Mouse (Mus musculus) kidney, embryonic 15.5 days (tissue): ENCODE results near the gene Rpl38. TPM values are rescaled to one million over a fixed set of nuclear protein-coding genes. Genes with fewer than 3 reads are reported as not detected.

ENCODE experiments used
- ATAC-seq: fragments of 200-750 bp; cut with Nextera tagmentation; replicated peaks from 2 replicates; pipeline ENCODE4 v1.8.0; 2017; ENCODE audit warnings: moderate TSS enrichment; ENCODE audit not compliant: low FRiP score
- H3K27ac ChIP-seq: fragments of 300-500 bp; sonication (generic); 2 replicates; pipeline ENCODE4 v1.5.1; 2015; ENCODE audit warnings: mild to moderate bottlenecking, inconsistent platforms
- H3K27me3 ChIP-seq: fragments of 300-500 bp; sonication (generic); 2 replicates; pipeline ENCODE4 v1.6.1; 2015; ENCODE audit warnings: inconsistent platforms
- H3K36me3 ChIP-seq: fragments of 300-500 bp; sonication (generic); 2 replicates; pipeline ENCODE4 v1.6.1; 2015; ENCODE audit warnings: inconsistent platforms
- H3K4me1 ChIP-seq: fragments of 300-500 bp; sonication (generic); 2 replicates; pipeline ENCODE4 v1.6.1; 2015; ENCODE audit warnings: inconsistent platforms
- H3K4me2 ChIP-seq: fragments of 300-500 bp; sonication (generic); 2 replicates; pipeline ENCODE4 v1.6.1; 2015; ENCODE audit warnings: moderate library complexity, mild to moderate bottlenecking, inconsistent platforms
- H3K4me3 ChIP-seq: fragments of 300-500 bp; sonication (generic); replicated peaks from 2 replicates; pipeline ENCODE4 v1.5.1; 2015; ENCODE audit warnings: mild to moderate bottlenecking, inconsistent platforms
- H3K9ac ChIP-seq: fragments of 300-500 bp; sonication (generic); 2 replicates; pipeline ENCODE4 v1.6.1; 2015; ENCODE audit warnings: mild to moderate bottlenecking, inconsistent platforms
- H3K9me3 ChIP-seq: fragments of 300-500 bp; sonication (generic); replicated peaks from 2 replicates; pipeline ENCODE4 v1.6.1; 2016; ENCODE audit warnings: inconsistent platforms
- WGBS: fragments of 180-500 bp; shearing (Covaris S2); methylation state at CpG from one replicate; pipeline ENCODE4 v1.1.7; 2015; ENCODE audit warnings: mixed read lengths; 5-methylcytosine and 5-hydroxymethylcytosine counted together
- polyA plus RNA-seq: library from polyadenylated mRNA; unstranded; fragments of >200 nt; fragmentation: Nextera tagmentation; extraction: Ambion mirVana; gene quantifications from 2 replicates; pipeline ENCODE4 v1.2.1, GENCODE M21; 2015

Gene Rpl38
- polyA plus RNA-seq, 1 experiment from 2014 or later: 1,080 TPM

DNA sequence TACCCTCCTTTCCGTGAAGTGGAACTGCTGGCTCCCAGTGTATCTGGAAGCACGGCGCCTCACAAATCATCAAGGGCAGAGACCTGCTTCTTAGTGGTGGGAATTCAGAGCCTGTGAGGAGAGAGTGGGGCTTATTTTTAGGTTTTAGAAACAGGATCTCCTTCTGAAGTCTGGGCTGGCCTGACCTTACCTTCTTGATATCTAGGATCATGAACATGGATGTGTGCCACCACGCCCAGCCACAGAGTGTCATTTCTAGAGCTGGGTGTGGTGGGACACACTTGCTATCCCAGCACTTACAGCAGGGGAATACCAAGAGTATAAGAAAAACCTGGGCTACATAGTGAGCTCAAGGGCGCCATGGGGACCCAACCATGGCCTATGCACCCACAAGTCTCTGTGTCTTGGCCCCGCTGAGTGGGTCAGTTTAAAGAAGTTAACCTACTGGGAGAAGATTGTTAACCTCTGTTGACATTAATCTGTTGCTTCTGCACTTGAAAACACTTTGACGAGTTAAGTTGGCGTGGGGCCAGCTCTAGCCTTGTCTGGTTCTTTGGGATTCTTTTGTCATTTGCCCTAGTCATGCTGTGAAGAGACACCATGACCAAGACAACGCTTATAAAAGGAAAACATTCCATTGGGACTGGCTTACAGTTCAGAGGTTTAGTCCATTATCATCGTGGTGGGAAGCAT lies 14.9 kb downstream of the Rpl38 start:
- Histone ChIP-seq H3K4me3 (no peak overlapping the region), H3K4me1 (peaks cover 54% of the 10 kb centered on the region), H3K9me3 (no peaks in the 10 kb centered on the region), H3K27ac (no peak overlapping the region), H3K36me3 (no peaks in the 10 kb centered on the region), H3K4me2 (no peak overlapping the region), H3K27me3 (no peaks in the 10 kb centered on the region), H3K9ac (no peak overlapping the region)
- WGBS: 90% methylated on average over 10 of the region's 10 CpGs
- ATAC-seq: no peak

DNA sequence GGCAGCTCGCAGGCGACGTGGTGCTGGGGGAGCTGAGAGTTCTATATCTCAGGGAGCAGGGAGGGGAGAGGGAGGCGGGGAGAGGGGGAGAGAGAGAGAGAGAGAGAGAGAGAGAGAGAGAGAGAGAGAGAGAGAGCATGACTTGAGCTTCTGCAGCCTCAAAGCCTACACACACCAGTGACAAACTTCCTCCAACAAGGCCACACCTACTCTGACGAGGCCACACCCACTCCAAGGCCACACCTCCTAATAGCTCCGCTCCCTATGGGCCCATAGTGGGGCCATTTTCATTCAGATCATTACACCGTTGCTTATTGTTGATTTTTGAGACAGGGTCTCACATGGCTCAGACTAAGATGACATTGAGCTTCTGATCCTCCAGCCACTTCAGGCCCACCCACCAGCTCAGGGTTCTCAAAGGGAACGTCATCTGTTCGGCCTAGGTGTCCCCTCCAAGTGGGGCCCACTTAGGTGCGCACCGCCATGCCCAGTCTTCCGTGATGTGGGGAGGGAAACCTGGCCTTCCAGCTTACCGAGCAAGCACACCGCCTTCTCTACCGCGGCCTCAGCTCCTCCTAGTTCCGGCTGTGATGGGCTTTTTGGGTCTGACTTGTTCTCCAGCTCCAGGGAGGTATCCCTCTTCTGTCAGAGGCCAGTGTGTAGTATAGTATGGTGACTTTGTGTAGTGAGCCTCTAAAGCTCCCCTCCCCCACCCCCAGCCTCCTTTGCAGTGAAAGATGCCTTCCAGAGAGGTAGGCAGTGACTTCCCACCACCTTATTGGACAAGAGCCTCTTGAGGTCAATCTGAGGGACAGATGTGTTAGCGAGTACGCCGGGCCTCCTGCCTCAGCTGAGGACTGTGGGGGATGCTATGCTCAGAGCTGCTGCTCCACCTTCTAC lies 15.6 kb downstream of the Rpl38 start:
- H3K4me1 ChIP-seq: peaks cover 54% of the 10 kb centered on the region
- H3K27ac ChIP-seq: no peak overlapping the region
- no peaks in the 10 kb centered on the region for H3K27me3 ChIP-seq
- H3K4me2 ChIP-seq: no peak overlapping the region
- no peak overlapping the region for H3K9ac ChIP-seq
- 67% methylated on average over 20 of the region's 20 CpGs for WGBS
- H3K9me3 ChIP-seq: no peaks in the 10 kb centered on the region
- ATAC-seq: no peak
- no peaks in the 10 kb centered on the region for H3K36me3 ChIP-seq
- no peak overlapping the region for H3K4me3 ChIP-seq

DNA sequence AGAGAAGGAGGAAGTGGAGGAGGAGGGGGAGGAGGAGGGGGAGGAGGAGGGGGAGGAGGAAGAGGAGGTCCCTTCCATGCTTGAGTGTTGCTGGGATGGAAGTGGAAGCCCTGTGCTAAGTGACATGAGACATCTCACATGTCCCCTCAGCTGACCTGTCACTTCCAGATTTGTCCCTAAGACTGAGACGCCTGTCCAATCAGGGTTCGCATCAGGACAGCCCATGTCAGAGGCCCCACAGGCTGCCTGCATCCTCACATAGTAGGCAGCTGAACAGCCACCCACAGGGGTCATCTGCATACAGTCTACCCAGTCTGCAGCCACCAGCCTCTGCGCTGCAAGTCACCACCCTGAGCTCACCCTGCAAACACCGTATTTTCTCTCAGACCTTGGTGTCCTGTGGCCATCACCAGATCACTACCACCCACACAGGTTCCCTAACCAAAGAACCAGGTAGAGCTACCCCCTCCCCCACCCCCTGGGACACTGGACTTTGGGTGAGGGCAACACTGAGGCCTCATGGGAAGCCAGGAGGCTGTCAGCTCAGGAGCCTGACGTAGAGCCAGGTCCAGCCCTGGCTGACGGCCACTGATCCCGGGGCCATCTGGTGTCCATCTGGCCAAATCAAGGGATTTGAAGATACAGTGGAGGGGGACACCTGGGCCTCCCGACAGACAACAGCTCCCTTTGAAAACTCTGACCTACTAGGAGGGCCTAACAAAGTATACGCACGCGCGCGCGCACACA lies 16.5 kb downstream of the Rpl38 start:
- Histone ChIP-seq H3K4me3 (no peak overlapping the region), H3K4me2 (no peak overlapping the region), H3K4me1 (peaks cover 45% of the 10 kb centered on the region), H3K27me3 (no peaks in the 10 kb centered on the region), H3K27ac (no peak overlapping the region), H3K36me3 (no peaks in the 10 kb centered on the region; the same call in 1 of the 2 replicates), H3K9ac (no peak overlapping the region), H3K9me3 (no peaks in the 10 kb centered on the region)
- 66% methylated on average over 14 of the region's 14 CpGs for WGBS
- ATAC-seq: no peak

DNA sequence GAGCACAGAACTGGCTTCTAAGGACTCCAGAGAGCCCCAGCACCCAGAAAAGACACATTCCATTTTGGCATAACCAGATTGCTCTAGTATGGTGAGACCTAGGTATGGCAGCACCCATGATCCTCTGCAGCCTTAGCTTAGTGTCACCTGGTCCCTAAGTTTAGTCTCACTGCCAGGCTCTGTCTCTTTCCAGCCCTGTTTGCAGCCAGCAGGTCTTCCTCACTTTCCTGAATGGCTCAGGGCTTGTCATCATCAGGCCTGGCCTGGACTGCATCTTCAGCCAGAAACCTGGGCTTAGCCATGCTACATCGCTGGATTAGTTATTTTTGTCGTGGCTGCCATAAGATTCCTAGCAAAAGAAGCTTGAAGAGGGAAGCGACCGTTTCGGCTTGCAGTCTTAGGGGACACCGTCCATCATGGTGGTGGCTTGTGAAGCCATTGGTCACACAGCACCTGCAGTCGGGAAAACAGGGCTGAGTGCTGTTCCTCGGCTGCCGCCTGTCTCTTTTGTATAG lies 17.3 kb downstream of the Rpl38 start:
- Histone ChIP-seq H3K36me3 (peaks cover 5% of the 10 kb centered on the region; the same call in 1 of the 2 replicates), H3K9ac (no peak overlapping the region), H3K4me1 (peaks cover 37% of the 10 kb centered on the region), H3K4me2 (no peak overlapping the region), H3K4me3 (no peak overlapping the region), H3K27ac (no peak overlapping the region), H3K27me3 (no peaks in the 10 kb centered on the region), H3K9me3 (no peaks in the 10 kb centered on the region)
- 81% methylated on average over 9 of the region's 9 CpGs for WGBS
- ATAC-seq: no peak

DNA sequence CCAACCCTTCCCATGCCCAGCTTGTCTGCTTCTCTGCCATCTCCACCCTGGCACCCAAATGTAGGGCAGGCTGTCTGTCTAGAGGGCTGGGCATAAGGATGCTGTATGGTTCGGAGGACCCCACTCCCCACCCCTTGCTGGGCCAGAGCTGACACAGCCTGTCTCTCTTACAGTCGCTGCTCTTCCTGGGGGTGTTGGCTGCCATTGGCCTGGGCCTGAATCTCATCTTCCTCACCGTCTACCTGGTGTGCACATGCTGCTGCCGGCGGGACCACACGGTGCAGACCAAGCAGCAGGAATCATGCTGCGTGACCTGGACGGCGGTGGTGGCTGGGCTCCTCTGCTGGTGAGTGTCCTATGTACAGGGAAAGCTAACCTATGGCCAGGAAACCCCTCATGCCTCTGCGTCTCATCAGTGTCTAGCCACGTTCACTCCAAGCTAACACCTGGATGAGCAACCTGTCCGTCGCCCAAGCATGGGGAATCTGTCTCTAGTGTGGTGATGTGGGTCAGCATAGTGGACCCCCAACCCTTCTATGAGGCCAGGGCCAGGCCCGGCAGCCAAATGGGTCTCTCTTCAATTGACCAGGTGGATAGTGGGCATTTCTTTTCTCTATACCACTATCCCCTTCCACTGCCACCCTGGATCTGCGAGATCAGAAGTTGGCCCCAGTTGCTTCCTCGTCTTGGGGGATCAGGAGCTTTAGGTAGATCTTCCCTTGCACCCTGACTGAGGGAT lies 18.1 kb downstream of the Rpl38 start:
- H3K4me1 ChIP-seq: peaks cover 31% of the 10 kb centered on the region
- H3K4me3 ChIP-seq: no peak overlapping the region
- peaks cover 5% of the 10 kb centered on the region; the same call in 1 of the 2 replicates for H3K36me3 ChIP-seq
- H3K27ac ChIP-seq: no peak overlapping the region
- no peak overlapping the region for H3K9ac ChIP-seq
- WGBS: 89% methylated on average over 16 of the region's 16 CpGs
- no peak for ATAC-seq
- no peaks in the 10 kb centered on the region for H3K9me3 ChIP-seq
- H3K27me3 ChIP-seq: no peaks in the 10 kb centered on the region
- H3K4me2 ChIP-seq: no peak overlapping the region

DNA sequence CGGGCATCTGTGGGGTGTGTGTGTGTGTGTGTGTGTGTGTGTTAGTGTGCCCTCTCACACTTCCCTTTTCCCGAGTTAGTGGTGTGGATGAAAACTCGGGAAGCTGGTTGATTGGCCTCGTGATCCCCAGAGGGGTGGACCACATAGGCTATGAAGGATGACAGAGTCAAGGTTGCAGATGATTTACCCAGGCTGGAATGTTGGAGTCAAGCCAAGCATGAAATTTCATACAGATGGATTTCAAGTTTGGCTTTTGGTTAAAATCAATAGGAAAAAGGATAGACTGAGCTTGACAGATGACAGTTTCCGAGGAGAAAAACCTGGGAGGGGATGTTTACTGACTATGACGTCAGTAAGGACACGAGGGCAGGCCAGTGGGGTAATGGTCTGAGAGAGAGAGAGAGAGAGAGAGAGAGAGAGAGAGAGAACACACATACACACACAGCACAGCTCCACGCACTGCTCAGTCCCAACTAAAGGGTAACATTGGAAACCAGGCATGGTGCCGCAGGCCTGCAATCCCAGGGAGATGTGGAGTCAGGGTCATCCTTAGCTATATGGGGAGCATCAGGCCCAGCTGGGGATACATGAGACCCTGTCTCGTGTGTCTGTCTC lies 19.4 kb downstream of the Rpl38 start:
- Histone ChIP-seq H3K27ac (peak overlapping the region; percentile 54), H3K4me3 (no peak overlapping the region), H3K36me3 (peaks cover 5% of the 10 kb centered on the region; the same call in 1 of the 2 replicates), H3K9ac (no peak overlapping the region), H3K4me2 (no peak overlapping the region; the same call in 1 of the 2 replicates), H3K27me3 (no peaks in the 10 kb centered on the region), H3K4me1 (peaks cover 31% of the 10 kb centered on the region), H3K9me3 (no peaks in the 10 kb centered on the region)
- ATAC-seq: no peak
- 32% methylated on average over 10 of the region's 10 CpGs for WGBS

DNA sequence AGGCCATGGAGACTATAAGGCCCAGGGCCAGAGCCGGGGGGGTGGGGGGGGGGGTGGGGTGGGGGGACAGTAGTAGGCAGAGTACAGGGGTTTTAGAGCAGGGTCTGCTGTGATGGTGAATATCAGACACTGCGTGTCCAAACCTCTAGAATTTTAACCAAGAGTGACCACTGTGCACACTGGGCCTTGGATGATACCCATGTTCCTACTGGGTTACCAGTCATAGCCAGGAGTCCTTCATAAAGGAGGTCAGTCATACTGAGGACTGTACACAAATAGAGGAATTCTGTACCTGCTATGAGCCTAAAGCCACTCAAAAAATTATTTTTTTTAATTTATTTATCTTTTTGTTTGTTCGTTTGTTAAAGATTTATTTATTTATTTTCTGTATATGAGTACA lies 20.4 kb downstream of the Rpl38 start:
- Histone ChIP-seq H3K9me3 (no peaks in the 10 kb centered on the region), H3K4me3 (no peak overlapping the region), H3K4me2 (no peak overlapping the region), H3K9ac (no peak overlapping the region), H3K27ac (no peak overlapping the region), H3K36me3 (peaks cover 5% of the 10 kb centered on the region; the same call in 1 of the 2 replicates), H3K27me3 (no peaks in the 10 kb centered on the region), H3K4me1 (peaks cover 33% of the 10 kb centered on the region)
- WGBS: 89% methylated on average over 3 of the region's 3 CpGs
- ATAC-seq: no peak

DNA sequence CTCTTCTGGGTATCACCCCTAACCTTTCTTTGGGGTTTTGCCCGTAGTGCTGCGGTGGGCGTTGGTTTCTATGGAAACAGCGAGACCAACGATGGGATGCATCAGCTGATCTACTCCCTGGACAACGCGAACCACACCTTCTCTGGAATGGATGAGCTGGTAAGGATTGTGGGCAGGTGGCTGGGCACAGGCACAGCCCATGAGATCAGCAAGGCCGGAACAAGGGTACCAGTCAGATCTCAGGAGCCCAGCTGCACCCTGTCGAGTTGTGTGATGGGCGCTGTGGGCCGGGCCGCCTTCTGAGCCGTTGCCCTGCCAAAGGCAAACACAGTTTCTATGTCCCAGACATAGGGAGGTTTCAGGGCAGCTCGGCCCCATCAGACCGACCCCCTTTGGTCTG lies 21.9 kb downstream of the Rpl38 start:
- Histone ChIP-seq H3K9ac (no peak overlapping the region), H3K36me3 (peaks cover 10% of the 10 kb centered on the region; the same call in 1 of the 2 replicates), H3K27me3 (no peaks in the 10 kb centered on the region), H3K27ac (no peak overlapping the region), H3K4me3 (no peak overlapping the region), H3K4me1 (peaks cover 18% of the 10 kb centered on the region), H3K4me2 (no peak overlapping the region), H3K9me3 (no peaks in the 10 kb centered on the region)
- no peak for ATAC-seq
- WGBS: 93% methylated on average over 15 of the region's 15 CpGs

DNA sequence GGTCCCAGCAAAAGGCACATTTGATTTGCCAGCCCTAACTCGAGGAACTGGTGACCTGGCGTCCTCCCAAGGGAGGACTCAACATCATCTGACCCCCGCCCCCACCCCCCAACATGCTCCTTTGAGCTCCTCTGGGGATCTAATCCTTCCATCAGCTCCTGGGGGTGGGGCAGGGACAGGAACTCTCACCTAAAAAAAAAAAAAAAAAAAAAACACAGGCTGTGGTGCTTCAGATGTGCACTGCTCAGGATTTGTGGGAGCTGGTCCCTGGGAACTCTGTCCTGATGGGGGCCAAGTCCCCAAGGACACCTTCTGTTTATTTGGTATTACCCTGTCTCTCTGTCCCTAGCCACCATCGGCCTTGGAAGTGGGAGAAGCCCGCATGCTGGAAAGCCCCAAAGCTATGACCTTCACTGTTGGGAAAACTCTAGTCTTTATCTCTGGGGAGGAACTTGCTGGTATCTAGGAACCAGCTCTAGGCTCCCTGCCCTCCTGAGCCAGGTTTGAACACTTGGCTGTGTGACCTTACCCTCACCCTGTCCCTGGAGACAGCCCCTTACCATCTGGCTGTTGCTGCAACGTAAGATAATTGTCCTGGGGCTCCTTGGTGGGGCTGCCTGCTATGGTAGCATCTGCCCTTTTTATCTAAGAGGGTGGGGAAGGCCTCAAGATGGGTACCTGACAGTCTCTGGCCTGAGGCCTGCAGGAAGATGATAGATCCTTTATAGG lies 23.3 kb downstream of the Rpl38 start:
- Histone ChIP-seq H3K9ac (no peak overlapping the region), H3K4me2 (no peak overlapping the region), H3K4me3 (no peak overlapping the region), H3K36me3 (peaks cover 10% of the 10 kb centered on the region; the same call in 1 of the 2 replicates), H3K27ac (no peak overlapping the region), H3K9me3 (no peaks in the 10 kb centered on the region), H3K27me3 (no peaks in the 10 kb centered on the region), H3K4me1 (peaks cover 12% of the 10 kb centered on the region)
- ATAC-seq: no peak
- whole genome bisulfite sequencing: 53% methylated on average over 6 of the region's 6 CpGs

DNA sequence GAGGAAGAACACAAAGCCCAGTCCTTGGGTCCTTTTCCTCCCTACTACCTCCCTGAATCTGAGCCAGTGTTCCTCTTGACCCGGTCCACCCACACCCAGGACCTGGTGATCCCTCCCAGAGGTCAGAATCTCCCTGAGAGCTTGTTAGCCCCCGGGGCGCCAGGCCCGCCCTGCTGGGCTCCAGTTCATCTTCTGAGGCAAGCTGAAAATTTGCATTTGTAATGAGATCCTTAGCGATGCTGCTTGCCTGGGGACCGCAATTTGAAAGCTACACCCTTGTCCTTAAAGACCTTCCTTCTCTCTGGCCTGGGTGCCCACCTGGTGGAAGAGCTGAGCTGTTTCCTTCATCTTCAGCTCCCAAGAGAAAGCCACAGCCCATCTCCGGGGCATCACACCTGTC lies 24.3 kb downstream of the Rpl38 start:
- Histone ChIP-seq H3K9me3 (no peaks in the 10 kb centered on the region), H3K4me3 (no peak overlapping the region), H3K4me1 (peaks cover 8% of the 10 kb centered on the region), H3K27me3 (no peaks in the 10 kb centered on the region), H3K36me3 (peaks cover 16% of the 10 kb centered on the region; the same call in 1 of the 2 replicates), H3K27ac (no peak overlapping the region), H3K4me2 (no peak overlapping the region), H3K9ac (no peak overlapping the region)
- no peak for ATAC-seq
- 33% methylated on average over 7 of the region's 7 CpGs for WGBS
